Mouse (Mus musculus) lung, postnatal 0 days (tissue): ENCODE measurements at regions not wholly inside any gene's neighbourhood (a gene's known extent, or its start where the extent isn't known, plus 50 kb on each side); places are given as distances from the start of the nearest gene placed in this dataset.

Source experiments
- CTCF ChIP-seq: IDR thresholded peaks from 2 replicates; pipeline ENCODE4 v1.5.1; 2016; ENCODE audit warnings: antibody characterized with exemption, mild to moderate bottlenecking
- EP300 ChIP-seq: IDR thresholded peaks from 2 replicates; pipeline ENCODE4 v1.6.1; 2016; ENCODE audit warnings: antibody characterized with exemption, mild to moderate bottlenecking, control low read depth

- TF ChIP-seq CTCF (no peak), EP300 (no peak)
Observed at GRCm38 (mm10) chr12:106211488-106211887, 201.5 kb downstream of the Vrk1 start.
